Mouse (Mus musculus) intestine, embryonic 16.5 days (tissue): ENCODE data around the gene Atp6v1f. TPM values are rescaled to one million over a fixed set of nuclear protein-coding genes. Genes with fewer than 3 reads are reported as not detected.

Experiments
- ATAC-seq: fragments of 200-750 bp; cut with Nextera tagmentation; 2 replicates; pipeline ENCODE4 v1.8.0; 2017; ENCODE audit warnings: moderate TSS enrichment, moderate library complexity
- H3K27ac ChIP-seq: fragments of 300-500 bp; sonication (generic); 2 replicates; pipeline ENCODE4 v1.5.1; 2014; ENCODE audit warnings: mild to moderate bottlenecking, low read length
- H3K27me3 ChIP-seq: fragments of 300-500 bp; sonication (generic); replicated peaks from 2 replicates; pipeline ENCODE4 v1.6.1; 2014; ENCODE audit warnings: low read length, control low read depth, mixed read lengths; ENCODE audit not compliant: control insufficient read depth, insufficient read depth
- H3K36me3 ChIP-seq: fragments of 300-500 bp; sonication (generic); 2 replicates; pipeline ENCODE4 v1.6.1; 2014; ENCODE audit warnings: low read length, control low read depth; ENCODE audit not compliant: control insufficient read depth, insufficient read depth
- H3K4me1 ChIP-seq: fragments of 300-500 bp; sonication (generic); 2 replicates; pipeline ENCODE4 v1.6.1; 2014; ENCODE audit warnings: low read length, control low read depth, mixed read lengths; ENCODE audit not compliant: control insufficient read depth, insufficient read depth
- H3K4me2 ChIP-seq: fragments of 300-500 bp; sonication (generic); 2 replicates; pipeline ENCODE4 v1.6.1; 2014; ENCODE audit warnings: low read depth, low read length, control low read depth
- H3K4me3 ChIP-seq: fragments of 300-500 bp; sonication (generic); 2 replicates; pipeline ENCODE4 v1.5.1; 2014; ENCODE audit warnings: mild to moderate bottlenecking, low read length
- H3K9ac ChIP-seq: fragments of 300-500 bp; sonication (generic); 2 replicates; pipeline ENCODE4 v1.6.1; 2014; ENCODE audit warnings: low read depth, low read length
- H3K9me3 ChIP-seq: fragments of 300-500 bp; sonication (generic); 2 replicates; pipeline ENCODE4 v1.6.1; 2016; ENCODE audit warnings: low read length, control low read depth; ENCODE audit not compliant: control insufficient read depth
- WGBS: fragments of 180-500 bp; shearing (Covaris S2); extraction: QIAGEN DNeasy Blood & Tissue Kit; methylation state at CpG from one replicate; pipeline ENCODE4 v1.1.7; 2014; 5-methylcytosine and 5-hydroxymethylcytosine counted together
- polyA plus RNA-seq: library from polyadenylated mRNA; unstranded; fragments of >200 nt; fragmentation: Nextera tagmentation; extraction: Ambion mirVana; gene quantifications from 2 replicates; pipeline ENCODE4 v1.2.1, GENCODE M21; 2015

Atp6v1f gene
- polyA plus RNA-seq, 1 experiment from 2014 or later, result 358 TPM

DNA sequence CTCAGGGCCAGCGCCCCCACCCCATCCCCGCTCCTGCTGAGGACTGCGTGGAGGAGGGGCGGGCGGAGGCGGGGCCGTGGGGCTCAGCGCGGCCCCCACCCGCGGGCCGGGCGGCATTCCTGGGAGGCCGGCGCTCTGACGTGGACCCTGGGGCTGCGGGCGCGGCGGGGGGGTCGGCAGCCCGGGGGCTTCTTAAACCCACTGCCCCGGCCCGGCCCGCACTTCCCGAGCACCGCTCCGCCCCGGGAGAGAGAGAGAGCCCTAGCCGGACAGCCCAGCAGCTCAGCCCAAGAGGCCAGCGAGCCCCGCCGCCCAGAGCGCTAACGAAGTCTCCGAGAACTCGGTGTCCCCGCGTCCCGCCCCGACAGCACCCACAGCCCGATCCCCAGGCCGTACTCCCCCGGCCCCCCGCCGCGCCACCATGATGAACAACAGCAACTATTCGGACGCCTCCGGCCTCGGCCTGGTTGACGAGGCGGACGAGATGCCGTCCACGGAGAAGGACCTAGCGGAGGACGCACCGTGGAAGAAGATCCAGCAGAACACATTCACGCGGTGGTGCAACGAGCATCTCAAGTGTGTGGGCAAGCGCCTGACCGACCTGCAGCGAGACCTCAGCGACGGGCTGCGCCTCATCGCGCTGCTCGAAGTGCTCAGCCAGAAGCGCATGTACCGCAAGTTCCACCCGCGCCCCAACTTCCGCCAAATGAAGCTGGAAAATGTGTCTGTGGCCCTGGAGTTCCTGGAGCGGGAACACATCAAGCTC is 34.3 kb upstream of the Atp6v1f start, which contains the start of gene Flnc:
Gene Flnc, plus strand, starts transcription at position 219 of the 766 bp plus-strand sequence.
- peak within 1 kb of the TSS; percentile 76 for H3K9ac ChIP-seq
- H3K9me3 ChIP-seq, result no peaks in the 10 kb centered on the region
- peaks cover 14% of the 10 kb centered on the region for H3K27me3 ChIP-seq
- under 1% methylated on average over 74 of the region's 77 CpGs for WGBS
- peak within 1 kb of the TSS; percentile 86 for H3K27ac ChIP-seq
- peak; percentile 32 for ATAC-seq
- H3K4me2 ChIP-seq, result peak within 1 kb of the TSS; percentile 85
- H3K36me3 ChIP-seq, result no peaks in the 10 kb centered on the region
- peak within 1 kb of the TSS; percentile 65 for H3K4me3 ChIP-seq
- H3K4me1 ChIP-seq, result peaks cover 13% of the 10 kb centered on the region

- Histone ChIP-seq H3K4me3 (peak overlapping the region; percentile 65), H3K36me3 (no peaks in the 10 kb centered on the region), H3K9me3 (no peaks in the 10 kb centered on the region), H3K9ac (peak overlapping the region; percentile 76), H3K4me2 (peak overlapping the region; percentile 85), H3K27me3 (peaks cover 14% of the 10 kb centered on the region), H3K27ac (peak overlapping the region; percentile 86), H3K4me1 (peaks cover 13% of the 10 kb centered on the region)
- WGBS, result 5% methylated on average over 27 of the region's 27 CpGs
- ATAC-seq, result peak; percentile 10; the same call in 1 of the 2 replicates
Measured at GRCm38 (mm10) chr6:29433804-29434795, 33.4 kb upstream of the Atp6v1f start.

DNA sequence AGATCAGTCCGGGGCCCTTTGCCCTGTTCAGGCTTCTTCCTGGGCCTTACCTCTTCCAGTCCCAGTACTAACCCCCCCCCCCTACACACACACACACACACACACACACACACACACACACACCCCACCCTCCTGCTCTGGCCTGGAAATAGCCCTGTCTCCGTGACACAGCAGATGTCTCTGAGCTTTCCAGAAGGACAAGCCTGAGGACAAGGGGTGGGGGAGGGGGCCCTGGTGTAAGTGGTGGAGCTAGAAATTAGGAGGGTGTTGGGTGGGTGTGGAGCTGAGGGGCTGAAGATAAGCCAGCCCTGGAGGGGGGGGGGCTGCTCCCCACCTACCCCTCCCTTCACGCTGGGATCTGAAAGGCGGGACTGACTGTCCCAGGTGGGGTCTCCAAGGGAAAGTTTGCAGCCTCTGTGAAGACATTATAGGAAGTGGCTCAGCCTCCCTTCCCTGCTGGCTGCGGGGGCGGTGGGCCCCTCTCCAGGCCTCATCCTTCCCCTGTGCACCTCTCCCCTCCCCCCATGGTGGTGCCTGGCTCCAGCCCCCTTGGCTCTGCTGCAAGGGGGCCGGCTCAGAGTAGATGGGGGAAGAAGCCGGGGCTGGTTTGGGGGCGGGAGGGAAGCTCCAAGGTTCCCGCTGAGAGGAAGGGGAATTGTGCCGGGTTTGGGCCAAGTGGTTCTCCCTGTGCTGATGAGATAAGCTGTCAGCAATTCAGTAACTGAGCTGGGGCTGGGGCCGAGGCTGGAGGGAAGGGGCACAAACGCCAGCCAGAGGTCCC is 32.4 kb upstream of the Atp6v1f start:
- 8% methylated on average over 12 of the region's 13 CpGs for whole genome bisulfite sequencing
- H3K27ac ChIP-seq, result peak overlapping the region; percentile 86
- no peaks in the 10 kb centered on the region for H3K9me3 ChIP-seq
- peak overlapping the region; percentile 85 for H3K4me2 ChIP-seq
- H3K36me3 ChIP-seq, result no peaks in the 10 kb centered on the region
- H3K4me3 ChIP-seq, result peak overlapping the region; percentile 65
- ATAC-seq, result peak; percentile 68
- H3K4me1 ChIP-seq, result peaks cover 13% of the 10 kb centered on the region
- peak overlapping the region; percentile 76 for H3K9ac ChIP-seq
- peaks cover 14% of the 10 kb centered on the region for H3K27me3 ChIP-seq

DNA sequence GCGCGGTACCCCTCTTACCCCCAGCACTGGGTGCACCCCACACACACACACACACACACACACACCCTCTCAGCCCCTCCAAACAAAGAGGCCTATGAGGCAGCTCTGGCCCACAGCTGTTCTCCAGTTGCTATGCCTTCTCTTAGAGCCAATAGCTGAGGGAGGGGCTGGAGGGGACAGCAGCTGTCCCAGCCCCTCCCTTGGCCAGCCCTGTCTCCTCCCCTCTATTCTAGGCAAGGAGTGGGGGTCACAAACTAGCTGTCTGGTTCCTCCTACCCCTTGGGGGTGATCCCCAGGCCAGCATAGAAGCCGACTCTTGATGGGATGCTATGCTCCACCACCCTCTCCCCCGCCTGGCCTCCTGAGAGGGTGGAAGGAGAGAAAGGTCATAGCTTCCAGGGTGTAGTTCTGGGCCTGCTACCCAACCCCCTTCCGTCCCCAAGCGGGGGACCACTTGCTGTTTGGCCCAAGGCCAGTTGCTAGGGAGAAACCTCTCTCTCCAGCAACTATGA is 31.5 kb upstream of the Atp6v1f start:
- H3K4me1 ChIP-seq, result peaks cover 13% of the 10 kb centered on the region
- no peaks in the 10 kb centered on the region for H3K36me3 ChIP-seq
- H3K9ac ChIP-seq, result peak overlapping the region; percentile 76
- H3K27ac ChIP-seq, result peak overlapping the region; percentile 86
- WGBS, result 14% methylated on average over 6 of the region's 6 CpGs
- peak overlapping the region; percentile 85 for H3K4me2 ChIP-seq
- ATAC-seq, result peak; percentile 39; the same call in 1 of the 2 replicates
- peaks cover 14% of the 10 kb centered on the region for H3K27me3 ChIP-seq
- H3K4me3 ChIP-seq, result peak overlapping the region; percentile 65
- no peaks in the 10 kb centered on the region for H3K9me3 ChIP-seq

- Histone ChIP-seq H3K36me3 (no peaks in the 10 kb centered on the region), H3K27ac (peak overlapping the region; percentile 86), H3K4me3 (peak overlapping the region; percentile 65), H3K4me1 (peaks cover 13% of the 10 kb centered on the region), H3K9ac (peak overlapping the region; percentile 76), H3K9me3 (no peaks in the 10 kb centered on the region), H3K4me2 (peak overlapping the region; percentile 85), H3K27me3 (peaks cover 14% of the 10 kb centered on the region)
- 11% methylated on average over 11 of the region's 11 CpGs for WGBS
- ATAC-seq, result no peak
Measured at GRCm38 (mm10) chr6:29436461-29436934, 31.0 kb upstream of the Atp6v1f start.

DNA sequence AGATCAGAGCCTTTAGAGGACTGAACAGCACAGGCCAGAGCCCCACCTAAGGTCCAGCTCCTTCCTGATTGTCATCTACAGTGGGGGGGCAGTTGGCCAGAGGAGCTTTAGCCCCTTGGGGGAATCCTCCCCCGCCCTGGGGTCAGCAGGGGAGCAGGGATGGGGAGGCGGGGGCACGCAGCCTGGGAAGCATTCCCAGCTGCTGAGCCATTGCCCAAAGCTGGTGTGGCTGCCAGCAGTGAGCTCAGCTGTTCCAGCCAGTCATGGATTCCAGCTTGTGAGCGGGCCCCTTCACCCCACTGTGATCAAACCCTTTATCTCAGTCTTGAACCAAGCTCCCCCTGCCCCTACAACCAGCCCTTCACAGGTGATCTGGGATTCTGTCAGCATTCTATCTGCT is 28.3 kb upstream of the Atp6v1f start:
- Histone ChIP-seq H3K36me3 (peaks cover 3% of the 10 kb centered on the region; the same call in 1 of the 2 replicates), H3K4me2 (no peak overlapping the region), H3K4me3 (no peak overlapping the region), H3K4me1 (peaks cover 7% of the 10 kb centered on the region; the same call in 1 of the 2 replicates), H3K27me3 (peaks cover 8% of the 10 kb centered on the region), H3K9me3 (no peaks in the 10 kb centered on the region), H3K27ac (no peak overlapping the region), H3K9ac (no peak overlapping the region)
- 92% methylated on average over 4 of the region's 4 CpGs for WGBS
- no peak for ATAC-seq

DNA sequence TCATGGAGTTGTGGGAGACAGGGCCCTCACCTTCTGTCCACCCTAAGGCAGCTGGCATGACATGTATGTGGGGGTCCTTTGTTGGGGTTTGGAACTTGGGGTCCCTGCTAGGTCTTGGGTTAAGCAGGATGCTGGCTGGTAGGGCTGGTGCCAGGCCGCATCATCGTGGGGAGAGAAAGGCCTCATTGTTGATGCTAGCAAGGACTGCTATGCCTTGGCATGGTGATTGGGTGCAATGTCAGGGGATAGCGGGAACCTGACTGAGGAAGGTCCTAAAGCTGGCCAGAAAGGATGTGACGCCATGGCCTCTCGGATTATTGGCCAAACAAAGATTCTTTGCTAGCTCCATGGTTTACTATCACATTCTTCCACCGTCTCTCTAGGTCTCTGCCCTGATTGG is 27.7 kb upstream of the Atp6v1f start:
- Histone ChIP-seq H3K9me3 (no peaks in the 10 kb centered on the region), H3K4me2 (no peak overlapping the region), H3K36me3 (peaks cover 6% of the 10 kb centered on the region; the same call in 1 of the 2 replicates), H3K27me3 (peaks cover 4% of the 10 kb centered on the region; the same call in 1 of the 2 replicates), H3K4me1 (peaks cover 7% of the 10 kb centered on the region; the same call in 1 of the 2 replicates), H3K9ac (no peak overlapping the region), H3K4me3 (no peak overlapping the region), H3K27ac (no peak overlapping the region)
- 89% methylated on average over 6 of the region's 6 CpGs for WGBS
- ATAC-seq, result no peak

DNA sequence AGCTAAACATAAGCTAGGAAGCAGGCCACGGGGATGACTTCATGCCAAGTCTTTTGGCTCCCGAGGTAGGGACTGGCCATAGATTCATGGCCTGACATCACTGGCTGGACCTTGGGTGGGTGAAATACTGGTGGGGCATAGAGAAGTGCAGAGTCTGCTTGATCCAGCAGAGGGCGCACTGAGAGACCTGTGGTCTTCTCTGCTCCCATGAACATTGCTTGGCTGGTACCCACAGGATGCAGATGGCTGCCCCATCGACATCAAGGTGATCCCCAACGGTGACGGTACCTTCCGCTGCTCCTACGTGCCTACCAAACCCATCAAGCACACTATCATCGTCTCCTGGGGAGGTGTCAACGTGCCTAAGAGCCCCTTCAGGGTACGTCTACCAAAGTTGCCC is 22.7 kb upstream of the Atp6v1f start:
- 70% methylated on average over 11 of the region's 11 CpGs for WGBS
- H3K9me3 ChIP-seq, result no peaks in the 10 kb centered on the region
- no peak overlapping the region for H3K4me3 ChIP-seq
- H3K4me1 ChIP-seq, result no peaks in the 10 kb centered on the region
- H3K27ac ChIP-seq, result no peak overlapping the region
- no peaks in the 10 kb centered on the region for H3K27me3 ChIP-seq
- no peak overlapping the region for H3K4me2 ChIP-seq
- H3K9ac ChIP-seq, result no peak overlapping the region
- no peak for ATAC-seq
- H3K36me3 ChIP-seq, result peaks cover 18% of the 10 kb centered on the region; the same call in 1 of the 2 replicates
